Mouse (Mus musculus): ENCODE measurements around the gene Jmjd8.

The Jmjd8 gene

GRCm38 (mm10) chr17:25808028-25808427 lies 20.6 kb upstream of the Jmjd8 start:
- no peak for DNase-seq (ENCODE audit: low read depth, low spot score)

GRCm38 (mm10) chr17:25808789-25809605 lies 19.7 kb upstream of the Jmjd8 start, which contains the start of gene Fbxl16:
Gene Fbxl16, plus strand, starts transcription at chr17:25809085.
- DNase-seq (ENCODE audit: low read depth, low spot score) = peak; percentile 88

GRCm38 (mm10) chr17:25809606-25810340 lies 18.9 kb upstream of the Jmjd8 start:
- DNase-seq (ENCODE audit: low read depth, low spot score) = no peak

GRCm38 (mm10) chr17:25810890-25811289 lies 17.8 kb upstream of the Jmjd8 start:
- no peak for DNase-seq (ENCODE audit: low read depth, low spot score)

- no peak for DNase-seq (ENCODE audit: low read depth, low spot score)
Measured at GRCm38 (mm10) chr17:25813471-25813870, 15.2 kb upstream of the Jmjd8 start.

- no peak for DNase-seq (ENCODE audit: low read depth, low spot score)
Measured at GRCm38 (mm10) chr17:25817662-25818061, 11.0 kb upstream of the Jmjd8 start.

GRCm38 (mm10) chr17:25818851-25819780 lies 9.6 kb upstream of the Jmjd8 start:
- no peak for DNase-seq (ENCODE audit: low read depth, low spot score)

GRCm38 (mm10) chr17:25823452-25823851 lies 5.2 kb upstream of the Jmjd8 start, which contains the start of gene Wdr24:
Gene Wdr24, plus strand, starts transcription at chr17:25823627.
- DNase-seq (ENCODE audit: low read depth, low spot score) = peak; percentile 83

- DNase-seq (ENCODE audit: low read depth, low spot score) = no peak
Measured at GRCm38 (mm10) chr17:25824362-25825142, 4.1 kb upstream of the Jmjd8 start.

GRCm38 (mm10) chr17:25825311-25825710 lies 3.4 kb upstream of the Jmjd8 start:
- no peak for DNase-seq (ENCODE audit: low read depth, low spot score)

GRCm38 (mm10) chr17:25825984-25826570 lies 2.6 kb upstream of the Jmjd8 start:
- no peak for DNase-seq (ENCODE audit: low read depth, low spot score)

- no peak for DNase-seq (ENCODE audit: low read depth, low spot score)
Measured at GRCm38 (mm10) chr17:25827011-25827410, 1.7 kb upstream of the Jmjd8 start.

- DNase-seq (ENCODE audit: low read depth, low spot score) = no peak
Measured at GRCm38 (mm10) chr17:25827546-25828222, 983 bp upstream of the Jmjd8 start.

- DNase-seq (ENCODE audit: low read depth, low spot score) = no peak
Measured at GRCm38 (mm10) chr17:25828223-25828594, 458 bp upstream of the Jmjd8 start.

GRCm38 (mm10) chr17:25829558-25830017 lies 921 bp downstream of the Jmjd8 start:
- no peak for DNase-seq (ENCODE audit: low read depth, low spot score)

- no peak for DNase-seq (ENCODE audit: low read depth, low spot score)
Measured at GRCm38 (mm10) chr17:25830200-25830753, 1.6 kb downstream of the Jmjd8 start.

GRCm38 (mm10) chr17:25830806-25831431 lies 2.3 kb downstream of the Jmjd8 start:
- no peak for DNase-seq (ENCODE audit: low read depth, low spot score)

GRCm38 (mm10) chr17:25831451-25832281 lies 3.0 kb downstream of the Jmjd8 start:
- no peak for DNase-seq (ENCODE audit: low read depth, low spot score)

All from retina, adult 2 months (tissue).